Mouse (Mus musculus): Measurements from ENCODE around the gene Samhd1. TPM values are rescaled to one million over a fixed set of nuclear protein-coding genes. Genes with fewer than 3 reads are reported as not detected.

Gene Samhd1
- total RNA-seq, 1 experiment, result 25.7 TPM

DNA sequence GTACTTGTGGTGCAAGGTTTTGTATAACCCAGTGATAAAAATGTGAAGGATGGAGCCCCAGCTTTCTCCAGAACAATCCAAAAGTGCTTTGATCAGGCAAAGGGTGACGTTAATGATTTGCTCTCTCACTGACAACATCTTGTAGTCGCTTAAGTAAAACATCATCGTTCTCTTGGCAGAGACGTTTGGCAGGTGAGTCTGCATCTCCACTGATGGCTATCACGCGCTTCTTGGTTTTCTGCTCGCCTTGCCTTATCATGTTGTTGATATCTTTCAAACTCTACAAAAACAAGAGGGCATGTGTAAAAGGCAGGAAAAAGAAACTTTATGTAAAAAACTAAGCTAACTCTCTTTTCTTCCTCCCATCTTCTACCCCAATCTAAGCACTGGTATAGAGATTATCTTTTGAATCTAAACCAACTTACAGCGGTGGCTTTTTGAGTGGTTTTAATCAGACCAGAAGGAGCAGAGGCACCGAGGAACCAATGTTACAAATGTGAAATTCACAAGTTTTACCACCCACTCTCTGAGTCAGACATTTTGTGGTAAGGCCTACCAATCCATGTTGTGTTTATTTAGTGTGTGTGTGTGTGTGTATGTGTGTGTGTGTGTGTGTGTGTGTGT is 12.4 kb upstream of the Samhd1 start:
- H3K9me3 ChIP-seq (ENCODE audit: control insufficient read depth, insufficient read depth, low read depth, low read length), result no peaks in the 10 kb centered on the region
- H3K36me3 ChIP-seq (ENCODE audit: control insufficient read depth, insufficient read depth, low read length, poor library complexity, severe bottlenecking), result peaks cover 9% of the 10 kb centered on the region
- no peak overlapping the region for H3K27ac ChIP-seq (ENCODE audit: insufficient read depth, low read depth, low read length, poor library complexity, severe bottlenecking)
- no peak for TF ChIP-seq CHD2 (IDR thresholded peaks at IDR 0.05; ENCODE audit: low read depth, low read length)
- TF ChIP-seq ZNF384 (IDR thresholded peaks at IDR 0.05; ENCODE audit: low read depth, low read length), result no peak
- no peak for TF ChIP-seq MAFK (IDR thresholded peaks at IDR 0.05; ENCODE audit: insufficient read depth, low read depth, low read length)
- no peak for TF ChIP-seq HCFC1 (IDR thresholded peaks at IDR 0.05; ENCODE audit: borderline replicate concordance, insufficient read depth, low read length)
- no peak for TF ChIP-seq ZC3H11A (IDR thresholded peaks at IDR 0.05; ENCODE audit: borderline replicate concordance, low read depth, low read length)
- no peak overlapping the region for H3K4me3 ChIP-seq (ENCODE audit: insufficient read depth in 1 of 2, low read depth in 1 of 2, low read length in 2 of 2, poor library complexity in 1 of 2, severe bottlenecking in 1 of 2)
- no peak for DNase-seq (ENCODE audit: low read depth, low spot score)
- H3K4me1 ChIP-seq (ENCODE audit: control insufficient read depth in 2 of 2, insufficient read depth in 2 of 2, low read length in 2 of 2, poor library complexity in 1 of 2), result peaks cover 0 to 3% of the 10 kb centered on the region in 2 experiments; a peak in 1 of 4 replicates
- H3K9ac ChIP-seq (ENCODE audit: insufficient read depth, low read depth, low read length, poor library complexity, severe bottlenecking), result no peak overlapping the region
- in situ Hi-C loops (cut with MboI; ENCODE audit: low sequenced_read_pairs in 2 of 2, unreplicated experiment in 2 of 2), result no loop called here

DNA sequence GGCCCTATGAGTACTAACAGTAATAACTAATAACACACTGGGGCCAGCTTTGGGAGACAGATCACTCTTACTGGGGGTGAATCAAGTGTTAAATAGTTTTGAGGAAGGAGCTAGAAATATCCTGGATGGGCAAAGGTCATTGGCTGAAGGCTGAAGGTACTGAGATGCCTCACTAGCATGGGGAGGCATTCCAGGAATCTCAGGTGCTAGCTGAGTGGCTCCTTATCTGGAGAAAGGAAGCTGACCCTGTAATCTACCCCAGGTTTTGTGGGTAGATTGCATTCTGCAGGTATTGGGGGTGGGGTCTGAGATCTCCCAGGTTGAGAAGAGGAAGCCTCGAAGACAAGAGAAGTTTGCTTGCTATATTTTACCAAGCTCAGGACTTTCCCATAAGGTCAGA is 10.1 kb upstream of the Samhd1 start:
- TF ChIP-seq ZC3H11A (IDR thresholded peaks at IDR 0.05; ENCODE audit: borderline replicate concordance, low read depth, low read length) (no peak), ZNF384 (IDR thresholded peaks at IDR 0.05; ENCODE audit: low read depth, low read length) (no peak), MAFK (IDR thresholded peaks at IDR 0.05; ENCODE audit: insufficient read depth, low read depth, low read length) (no peak), HCFC1 (IDR thresholded peaks at IDR 0.05; ENCODE audit: borderline replicate concordance, insufficient read depth, low read length) (no peak), CHD2 (IDR thresholded peaks at IDR 0.05; ENCODE audit: low read depth, low read length) (no peak)
- no peak for DNase-seq (ENCODE audit: low read depth, low spot score)
- in situ Hi-C loops (cut with MboI; ENCODE audit: low sequenced_read_pairs in 2 of 2, unreplicated experiment in 2 of 2), result no loop called here

DNA sequence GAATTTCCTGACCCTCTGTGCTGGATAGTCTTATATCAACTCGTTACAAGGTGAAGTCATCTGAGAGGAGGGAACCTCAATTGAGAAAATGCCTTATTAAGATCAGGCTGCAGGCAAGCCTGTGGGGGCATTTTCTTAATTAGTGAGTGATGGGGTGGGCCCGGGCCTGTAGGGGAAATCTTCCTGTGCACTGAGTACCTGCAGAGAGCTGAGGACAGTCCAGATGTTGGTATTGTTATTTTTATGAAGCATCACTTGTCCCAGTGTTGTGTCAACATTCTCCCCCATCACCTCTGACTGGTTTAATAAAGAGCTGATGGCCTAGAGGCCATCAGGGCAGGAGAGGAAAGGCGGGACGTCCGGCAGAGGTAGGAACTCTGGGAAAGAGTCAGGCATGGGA is 9.1 kb upstream of the Samhd1 start:
- TF ChIP-seq HCFC1 (IDR thresholded peaks at IDR 0.05; ENCODE audit: borderline replicate concordance, insufficient read depth, low read length), result no peak
- no peak for TF ChIP-seq CHD2 (IDR thresholded peaks at IDR 0.05; ENCODE audit: low read depth, low read length)
- no peak for TF ChIP-seq ZC3H11A (IDR thresholded peaks at IDR 0.05; ENCODE audit: borderline replicate concordance, low read depth, low read length)
- TF ChIP-seq MAFK (IDR thresholded peaks at IDR 0.05; ENCODE audit: insufficient read depth, low read depth, low read length), result no peak
- no peak for TF ChIP-seq ZNF384 (IDR thresholded peaks at IDR 0.05; ENCODE audit: low read depth, low read length)
- Histone ChIP-seq H3K27ac (ENCODE audit: insufficient read depth, low read depth, low read length, poor library complexity, severe bottlenecking) (no peak overlapping the region), H3K9me3 (ENCODE audit: control insufficient read depth, insufficient read depth, low read depth, low read length) (no peaks in the 10 kb centered on the region), H3K9ac (ENCODE audit: insufficient read depth, low read depth, low read length, poor library complexity, severe bottlenecking) (no peak overlapping the region), H3K4me3 (ENCODE audit: insufficient read depth in 1 of 2, low read depth in 1 of 2, low read length in 2 of 2, poor library complexity in 1 of 2, severe bottlenecking in 1 of 2) (no peak overlapping the region), H3K36me3 (ENCODE audit: control insufficient read depth, insufficient read depth, low read length, poor library complexity, severe bottlenecking) (peaks cover 3% of the 10 kb centered on the region; the same call in 1 of the 2 replicates), H3K4me1 (ENCODE audit: control insufficient read depth in 2 of 2, insufficient read depth in 2 of 2, low read length in 2 of 2, poor library complexity in 1 of 2) (peaks cover 0 to 3% of the 10 kb centered on the region in 2 experiments; a peak in 1 of 4 replicates)
- DNase-seq (ENCODE audit: low read depth, low spot score), result no peak
- in situ Hi-C loops (cut with MboI; ENCODE audit: low sequenced_read_pairs in 2 of 2, unreplicated experiment in 2 of 2), result no loop called here

More for the DNA sequence above, 10.1 kb upstream of the Samhd1 start:
- Histone ChIP-seq H3K4me1 (ENCODE audit: control insufficient read depth in 2 of 2, insufficient read depth in 2 of 2, low read length in 2 of 2, poor library complexity in 1 of 2) (peaks cover 0 to 3% of the 10 kb centered on the region in 2 experiments; a peak in 1 of 4 replicates), H3K9ac (ENCODE audit: insufficient read depth, low read depth, low read length, poor library complexity, severe bottlenecking) (no peak overlapping the region), H3K9me3 (ENCODE audit: control insufficient read depth, insufficient read depth, low read depth, low read length) (no peaks in the 10 kb centered on the region), H3K36me3 (ENCODE audit: control insufficient read depth, insufficient read depth, low read length, poor library complexity, severe bottlenecking) (peaks cover 6% of the 10 kb centered on the region), H3K4me3 (ENCODE audit: insufficient read depth in 1 of 2, low read depth in 1 of 2, low read length in 2 of 2, poor library complexity in 1 of 2, severe bottlenecking in 1 of 2) (no peak overlapping the region), H3K27ac (ENCODE audit: insufficient read depth, low read depth, low read length, poor library complexity, severe bottlenecking) (no peak overlapping the region)

DNA sequence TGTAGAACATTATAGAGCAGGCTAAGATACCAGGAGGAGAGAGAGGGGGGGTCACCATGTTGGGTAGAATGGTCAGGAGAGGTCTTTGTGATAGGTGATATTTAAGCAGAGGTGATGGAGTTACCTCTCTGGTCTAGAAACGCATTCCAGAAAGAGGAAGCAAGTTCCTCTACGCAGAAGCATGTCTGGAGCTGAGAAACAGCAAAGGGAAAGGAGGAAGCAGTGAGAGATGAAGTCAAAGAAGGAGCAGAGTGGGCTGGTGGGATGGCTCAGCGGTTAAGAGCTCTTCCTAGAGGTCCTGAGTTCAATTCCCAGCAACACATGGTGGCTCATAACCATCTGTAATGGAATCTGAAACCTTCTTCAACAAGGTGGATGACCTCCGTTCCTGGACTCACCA is 6.9 kb upstream of the Samhd1 start:
- Histone ChIP-seq H3K4me3 (ENCODE audit: insufficient read depth in 1 of 2, low read depth in 1 of 2, low read length in 2 of 2, poor library complexity in 1 of 2, severe bottlenecking in 1 of 2) (no peak overlapping the region), H3K9ac (ENCODE audit: insufficient read depth, low read depth, low read length, poor library complexity, severe bottlenecking) (no peak overlapping the region), H3K4me1 (ENCODE audit: control insufficient read depth in 2 of 2, insufficient read depth in 2 of 2, low read length in 2 of 2, poor library complexity in 1 of 2) (no peaks in the 10 kb centered on the region; a peak in 1 of 4 replicates), H3K36me3 (ENCODE audit: control insufficient read depth, insufficient read depth, low read length, poor library complexity, severe bottlenecking) (peaks cover 2% of the 10 kb centered on the region; the same call in 1 of the 2 replicates), H3K9me3 (ENCODE audit: control insufficient read depth, insufficient read depth, low read depth, low read length) (no peaks in the 10 kb centered on the region), H3K27ac (ENCODE audit: insufficient read depth, low read depth, low read length, poor library complexity, severe bottlenecking) (no peak overlapping the region)
- no peak for DNase-seq (ENCODE audit: low read depth, low spot score)
- TF ChIP-seq CHD2 (IDR thresholded peaks at IDR 0.05; ENCODE audit: low read depth, low read length), result no peak
- TF ChIP-seq ZNF384 (IDR thresholded peaks at IDR 0.05; ENCODE audit: low read depth, low read length), result no peak
- TF ChIP-seq ZC3H11A (IDR thresholded peaks at IDR 0.05; ENCODE audit: borderline replicate concordance, low read depth, low read length), result no peak
- TF ChIP-seq HCFC1 (IDR thresholded peaks at IDR 0.05; ENCODE audit: borderline replicate concordance, insufficient read depth, low read length), result no peak
- no peak for TF ChIP-seq MAFK (IDR thresholded peaks at IDR 0.05; ENCODE audit: insufficient read depth, low read depth, low read length)
- in situ Hi-C loops (cut with MboI; ENCODE audit: low sequenced_read_pairs in 2 of 2, unreplicated experiment in 2 of 2), result no loop called here
